Mouse (Mus musculus): ENCODE results near the gene Zfp202. TPM values are rescaled to one million over a fixed set of nuclear protein-coding genes. Genes with fewer than 3 reads are reported as not detected.
A peak's percentile ranks its signal among the peaks of the same experiment; 100 is the strongest.
"Not testable (repeated sequence)": the region's sequence is repeated elsewhere in the genome, so short reads cannot be mapped to it uniquely, and the experiment has no call there.

Gene Zfp202
- total RNA-seq (2021), result 1 to 10 TPM; 3.7 to 4.2 TPM

DNA sequence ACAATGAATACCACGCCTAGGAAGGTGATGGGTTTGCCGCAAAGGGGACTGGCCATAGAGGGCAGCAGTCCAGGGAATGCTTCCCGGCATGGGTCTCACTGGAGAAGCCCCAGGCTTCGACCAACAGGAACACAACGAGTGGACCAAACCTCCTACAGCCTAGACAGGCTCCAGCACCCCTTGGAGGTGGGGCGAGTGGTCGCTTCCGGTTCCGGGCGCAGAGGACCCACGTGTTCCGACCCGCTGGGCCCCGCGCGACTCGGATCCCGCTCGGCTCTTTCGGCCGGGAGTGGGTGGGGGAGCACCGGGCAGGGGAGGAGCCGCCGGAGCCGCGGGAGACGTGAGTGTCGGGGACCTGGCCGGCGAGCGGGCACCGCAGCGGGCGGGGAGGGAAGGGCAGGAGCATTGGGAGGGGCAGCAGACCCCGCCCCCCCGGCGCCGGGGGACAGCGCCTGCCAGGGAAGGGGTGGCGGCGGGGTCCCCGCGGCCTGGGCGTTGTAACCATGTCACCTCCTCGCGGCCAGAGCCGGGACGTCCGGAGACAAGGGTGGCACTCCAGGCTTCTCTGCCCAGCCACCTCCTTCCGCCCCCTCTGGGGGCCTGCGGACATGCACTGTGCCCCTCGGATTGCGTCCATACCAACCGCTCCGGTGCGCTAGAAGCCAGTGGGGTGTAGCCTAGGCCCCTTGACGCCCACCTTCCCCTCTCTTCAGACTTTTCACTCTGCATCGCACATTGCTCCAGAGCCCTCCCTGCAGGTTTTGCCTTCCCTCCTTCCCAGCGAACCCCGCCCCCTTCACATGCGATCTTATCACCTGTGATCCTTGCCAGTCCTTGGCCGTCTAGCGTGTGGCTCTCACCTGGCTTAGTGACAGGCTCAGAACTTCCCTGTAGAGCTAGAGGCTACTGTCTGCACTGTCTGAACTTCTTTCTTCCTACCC lies at the start of gene Zfp202:
Gene Zfp202 (plus strand): TSS at position 219 of the 941 bp plus-strand sequence.
- peak; percentile 79 to 85 for DNase-seq

DNA sequence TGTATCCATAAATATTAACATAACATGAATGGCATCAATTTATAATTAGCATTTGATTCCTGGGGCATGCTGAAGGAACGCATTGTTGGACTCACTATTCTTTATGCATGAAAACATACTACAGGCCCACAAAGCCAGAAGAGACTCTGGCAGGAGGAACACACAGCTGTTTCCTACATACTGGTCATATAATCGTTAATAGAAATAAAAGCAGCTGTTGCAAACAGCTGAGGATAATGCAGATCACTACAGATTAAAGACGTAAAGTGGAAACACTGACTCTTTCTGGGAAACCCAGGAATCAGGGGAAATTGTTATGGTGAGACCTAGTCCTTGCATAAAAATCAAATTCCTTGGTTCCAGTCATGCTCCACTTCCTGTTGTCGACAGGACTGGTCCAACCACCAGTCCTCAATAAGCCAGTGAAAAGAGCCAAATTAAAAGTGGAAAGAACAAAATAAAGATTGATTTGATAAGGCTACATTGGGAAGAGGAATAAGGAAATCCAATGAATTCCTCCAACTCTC lies 36.9 kb upstream of the Zfp202 start:
- no peak for DNase-seq

DNA sequence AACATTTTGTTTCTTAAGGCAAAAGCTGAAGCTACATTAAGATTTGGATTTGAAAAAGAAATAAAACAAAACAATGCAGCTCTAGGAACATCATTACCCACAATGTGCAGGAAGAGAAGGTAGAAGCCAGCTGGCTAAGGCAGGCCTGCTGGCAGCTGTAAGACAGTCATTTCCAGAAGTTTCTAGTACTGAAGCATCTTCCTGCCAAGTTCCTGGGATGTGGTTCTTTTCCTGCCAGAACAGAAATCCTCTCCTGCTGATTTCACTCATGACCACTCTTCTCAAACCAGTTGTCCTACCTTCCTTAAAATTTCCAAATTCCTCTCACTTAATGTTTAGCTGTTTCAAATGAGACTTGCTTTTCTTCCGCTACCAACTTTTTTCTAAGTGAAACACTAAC lies 25.7 kb upstream of the Zfp202 start:
- no peak for DNase-seq

DNA sequence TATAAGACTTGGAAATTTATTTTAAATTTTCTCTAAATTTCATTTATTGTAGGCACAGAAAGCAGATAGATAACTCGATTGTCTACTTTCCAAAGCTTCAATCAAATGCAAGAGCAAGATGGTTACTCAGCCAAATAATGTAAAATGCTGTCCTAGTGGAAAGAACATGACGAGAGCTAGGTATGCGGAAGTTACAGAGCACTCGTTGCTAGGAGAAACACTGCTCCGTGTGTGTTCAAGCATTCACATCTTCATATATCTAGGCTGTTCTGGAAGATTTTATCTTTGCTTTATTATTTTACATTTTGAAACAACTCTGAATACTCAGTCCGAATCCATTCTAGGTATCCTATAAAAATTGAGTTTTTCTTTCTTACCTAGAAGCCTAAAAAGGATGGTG lies 15.1 kb upstream of the Zfp202 start:
- no peak for DNase-seq

DNA sequence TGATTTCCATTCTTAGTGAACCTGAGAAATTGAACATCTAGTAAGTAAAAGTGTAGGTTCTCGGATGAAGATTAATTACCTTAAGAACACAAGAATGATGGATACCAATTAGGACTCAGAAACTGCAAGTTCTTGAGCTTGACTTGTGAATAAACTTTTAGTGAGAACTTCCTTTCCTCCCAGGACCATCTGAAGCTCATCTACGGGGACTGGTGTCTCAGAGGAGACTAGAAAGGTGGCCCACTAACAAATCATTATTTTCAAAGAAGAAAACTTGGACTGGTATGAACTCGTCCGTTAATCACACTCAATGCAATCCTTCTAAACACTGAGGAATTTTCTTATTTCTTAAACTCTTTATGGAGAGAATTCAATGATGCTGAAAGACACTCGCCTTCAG lies 11.5 kb upstream of the Zfp202 start, which contains the start of gene Olfr986:
Gene Olfr986 (plus strand): TSS at position 301 of the 400 bp plus-strand sequence.
- no peak for DNase-seq

DNA sequence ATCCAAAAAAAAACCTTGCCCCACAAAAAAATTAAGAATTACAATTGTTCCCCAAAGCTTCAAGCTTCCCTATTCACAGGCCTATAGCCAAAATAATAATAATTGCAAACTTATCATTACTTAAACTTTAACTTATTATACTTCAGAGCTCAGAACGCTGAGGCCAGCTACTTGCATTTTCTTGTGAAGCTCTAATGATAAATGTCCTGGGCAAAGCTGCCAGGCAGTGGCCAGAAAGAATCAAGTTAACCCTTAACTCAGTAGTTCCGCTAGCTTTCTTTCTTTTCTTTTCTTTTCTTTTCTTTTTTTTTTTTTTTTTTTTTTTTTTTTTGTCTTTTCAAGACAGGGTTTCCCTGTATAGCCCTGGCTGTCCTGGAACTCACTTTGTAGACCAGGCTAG lies 7.0 kb upstream of the Zfp202 start:
- not testable (repeated sequence) for DNase-seq

DNA sequence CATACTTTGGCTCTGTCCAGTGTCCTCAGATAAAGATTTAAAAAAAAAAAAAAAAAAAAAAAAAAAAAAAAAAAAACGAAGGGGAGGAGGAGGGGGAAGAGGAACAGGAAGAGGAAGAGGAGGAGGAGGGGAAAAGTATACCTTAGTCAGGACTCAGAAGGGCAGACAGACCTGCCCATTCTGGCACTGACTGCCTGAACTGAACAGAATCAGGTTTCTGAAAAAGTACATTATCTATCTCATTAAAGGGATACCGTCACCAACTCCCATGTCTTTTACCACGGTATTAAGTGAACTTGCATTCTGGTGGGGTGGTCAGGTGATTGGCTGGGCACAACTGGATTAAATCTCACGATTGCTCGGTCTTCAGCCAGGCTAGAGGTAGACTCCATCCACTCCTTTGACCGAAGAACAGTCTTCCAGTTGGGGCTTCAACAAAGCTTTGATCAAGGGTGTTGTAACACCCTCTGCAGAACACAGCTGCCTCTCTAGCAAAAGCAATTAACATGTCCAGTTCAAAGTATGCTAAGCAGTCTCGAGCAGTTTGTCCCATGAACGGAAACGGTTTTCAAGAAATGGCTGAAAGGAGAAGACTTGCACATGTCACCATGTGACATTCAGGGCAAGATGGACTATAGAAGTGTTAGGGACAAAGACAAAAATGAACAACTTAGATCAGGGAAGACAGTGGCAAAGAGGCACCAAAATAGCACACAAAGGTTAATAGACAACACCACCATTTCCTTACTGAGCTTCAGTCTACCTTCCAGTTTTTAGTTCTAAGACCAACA lies 835 bp upstream of the Zfp202 start:
- no peak for DNase-seq

DNA sequence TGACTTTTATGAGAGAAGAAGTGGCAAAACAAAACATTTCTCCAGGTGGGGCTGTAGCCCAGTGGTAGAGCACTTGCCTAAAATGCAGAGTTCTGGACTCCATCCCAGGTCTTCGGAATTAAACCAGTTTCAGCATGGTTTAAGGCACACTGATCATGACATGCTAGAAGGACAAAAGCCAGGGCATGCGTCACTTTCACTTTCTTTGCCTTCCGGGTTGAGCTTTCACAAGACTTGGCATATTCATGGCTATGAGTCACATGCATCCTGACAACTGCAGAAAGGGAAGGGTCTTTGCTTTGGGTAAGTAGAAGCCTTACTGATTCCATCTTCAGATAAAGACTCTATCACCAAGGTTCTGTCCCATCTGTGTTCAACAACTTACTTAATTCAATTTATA lies 3.9 kb downstream of the Zfp202 start:
- no peak for DNase-seq

DNA sequence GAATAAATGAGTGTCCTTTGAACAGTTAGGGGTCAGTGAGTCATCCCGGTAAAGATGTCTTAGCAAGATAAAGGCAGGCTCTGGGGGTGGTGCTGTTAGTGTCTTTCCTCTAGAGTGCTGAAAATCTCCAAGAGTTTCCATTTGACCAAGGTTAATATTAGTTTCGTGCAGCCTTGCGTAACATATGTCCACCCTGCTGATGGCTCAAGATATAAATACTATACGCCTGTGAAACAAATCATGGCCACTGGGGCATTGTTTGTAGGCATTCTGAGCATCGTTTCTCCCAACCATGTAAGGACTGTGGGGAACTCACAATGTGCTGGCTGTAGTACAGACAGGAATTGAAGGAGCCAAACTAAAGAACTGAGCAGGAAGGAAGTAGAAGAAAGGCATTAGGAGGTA lies 14.4 kb downstream of the Zfp202 start:
- no peak for DNase-seq

DNA sequence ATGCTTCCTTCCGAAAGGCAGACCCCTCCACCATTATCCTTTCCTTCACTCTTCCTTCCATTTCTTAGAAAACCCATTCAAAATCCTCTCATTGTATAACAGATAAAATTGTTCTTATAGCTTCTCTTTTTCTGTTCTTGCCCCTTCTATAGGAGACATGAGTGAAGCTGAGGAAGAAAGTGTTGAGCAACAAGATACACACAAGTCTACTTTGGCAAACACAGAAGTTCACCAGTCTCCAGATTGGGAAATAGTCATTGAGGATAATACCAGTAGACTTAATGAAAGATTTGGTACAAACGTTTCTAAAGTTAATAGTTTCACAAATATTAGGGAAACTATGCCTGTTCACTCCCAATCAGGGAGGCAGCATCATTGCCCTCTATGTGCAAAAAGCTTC lies 18.6 kb downstream of the Zfp202 start:
- no peak for DNase-seq

DNA sequence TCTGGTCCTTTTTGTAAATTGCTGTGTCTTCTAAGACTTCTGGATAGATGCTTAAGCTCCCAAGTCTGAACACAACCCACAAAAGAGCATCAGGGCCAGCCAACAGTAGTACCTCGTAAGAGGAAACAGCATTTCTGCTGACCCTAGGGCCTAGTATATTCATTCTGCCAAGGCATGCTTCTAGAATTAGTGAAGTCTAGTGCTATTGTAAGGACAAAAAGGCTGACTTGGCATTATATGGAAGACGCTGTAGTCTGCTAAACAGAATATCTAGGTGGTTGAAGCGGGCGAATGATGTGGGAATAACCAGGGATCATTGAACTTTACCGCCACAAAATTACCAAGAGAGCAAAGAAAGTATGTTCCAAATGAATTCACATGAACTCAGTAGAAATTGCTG lies 21.9 kb downstream of the Zfp202 start:
- no peak for DNase-seq

DNA sequence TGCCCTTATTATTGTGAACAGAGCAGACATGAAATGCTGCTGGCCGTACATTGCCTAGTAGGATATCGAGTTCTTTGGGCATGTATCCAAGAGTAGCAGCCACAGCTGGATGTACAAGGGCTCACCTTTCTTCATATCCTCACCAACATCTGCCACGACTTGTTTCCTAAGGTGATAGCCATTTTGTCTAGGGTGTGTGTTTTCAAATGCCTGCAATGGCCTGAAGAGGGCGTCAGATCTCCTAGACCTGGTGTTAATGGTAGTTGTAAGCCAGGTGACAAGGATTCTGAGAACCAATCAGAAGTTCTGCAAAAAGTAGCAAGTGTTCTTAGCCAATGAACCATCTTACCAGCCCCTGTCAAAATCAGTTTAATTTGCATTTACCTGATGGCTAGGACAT lies 24.5 kb downstream of the Zfp202 start:
- DNase-seq, result no peak

DNA sequence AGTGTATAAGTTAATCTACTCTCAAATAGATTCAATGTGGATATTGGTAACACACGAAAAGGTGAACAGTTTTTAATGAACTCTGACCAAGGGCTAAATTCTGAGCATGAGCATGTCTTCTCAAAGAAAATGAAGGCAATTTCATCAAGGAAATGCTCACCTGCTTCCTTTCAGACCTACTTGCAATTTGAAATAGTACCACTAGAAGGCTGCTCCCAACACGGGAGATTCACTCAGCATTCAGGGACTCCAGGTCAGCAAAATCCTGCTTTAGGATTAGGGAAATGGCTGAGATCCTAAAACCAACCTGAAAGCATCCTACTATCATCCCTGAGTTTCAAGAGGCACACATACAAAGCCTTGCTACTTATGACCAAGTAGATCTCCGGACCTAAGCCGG lies 32.2 kb downstream of the Zfp202 start:
- no peak for DNase-seq

DNA sequence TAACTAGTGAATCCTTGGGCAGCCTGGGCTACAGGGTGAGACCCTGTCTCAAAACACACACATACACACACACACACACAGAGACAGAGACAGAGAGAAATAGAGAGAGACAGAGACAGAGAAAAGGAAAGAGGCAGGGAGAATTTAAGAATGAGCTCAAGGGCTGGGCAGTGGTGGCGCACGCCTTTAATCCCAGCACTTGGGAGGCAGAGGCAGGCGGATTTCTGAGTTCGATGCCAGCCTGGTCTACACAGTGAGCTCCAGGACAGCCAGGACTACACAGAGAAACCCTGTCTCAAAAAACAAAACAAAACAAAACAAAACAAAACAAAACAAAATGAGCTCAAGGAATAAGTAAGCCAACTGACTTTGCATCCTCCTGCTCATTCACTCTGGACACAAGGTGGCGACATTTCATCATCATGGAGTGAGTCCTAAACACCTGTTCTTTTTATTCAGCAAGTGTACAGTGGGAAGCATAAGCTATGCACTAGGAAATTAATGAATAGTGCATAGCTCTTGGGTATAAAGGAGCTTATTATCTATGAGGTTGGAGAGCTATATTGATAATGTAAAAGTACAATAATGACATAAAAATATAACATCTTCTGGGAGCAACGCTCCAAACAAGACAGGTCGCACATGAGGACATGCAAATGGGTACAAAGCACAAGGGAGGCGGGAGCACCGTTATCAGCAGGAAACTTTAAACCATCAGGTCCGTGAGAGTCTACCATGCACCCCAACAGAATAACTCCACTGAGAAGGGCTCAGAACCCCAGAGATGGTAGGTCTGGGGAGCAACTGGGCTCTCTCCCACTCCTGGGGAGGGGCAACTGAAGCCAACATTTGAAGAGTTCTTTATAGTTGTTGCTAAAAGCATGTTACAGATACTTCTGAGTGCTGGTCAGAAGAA lies 36.0 kb downstream of the Zfp202 start:
- no peak for DNase-seq

DNA sequence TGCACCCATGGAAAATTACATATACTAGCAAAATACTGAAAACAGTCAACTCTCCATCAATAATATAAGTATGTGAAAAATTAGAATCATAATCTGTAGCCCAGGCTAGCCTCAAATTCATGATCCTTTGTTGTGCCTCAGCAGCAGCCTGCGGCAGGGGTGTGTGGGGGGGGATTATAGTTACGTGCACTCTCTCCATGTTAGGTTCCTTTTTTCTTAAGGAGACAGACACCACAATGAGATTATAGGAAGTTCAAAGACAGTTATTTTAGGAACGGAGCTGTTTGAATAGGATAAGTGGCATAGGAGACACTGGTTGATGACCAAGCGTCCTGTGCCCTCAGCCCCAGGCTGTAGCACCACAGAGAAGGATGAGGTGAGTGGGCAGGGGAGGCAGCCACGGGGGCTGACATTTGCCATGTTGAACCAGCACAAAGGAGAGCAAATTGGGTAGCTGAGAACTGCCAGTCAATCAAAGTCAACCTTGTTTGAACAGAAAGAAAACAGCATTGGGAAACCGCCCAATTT lies 36.8 kb downstream of the Zfp202 start:
- DNase-seq, result no peak

DNA sequence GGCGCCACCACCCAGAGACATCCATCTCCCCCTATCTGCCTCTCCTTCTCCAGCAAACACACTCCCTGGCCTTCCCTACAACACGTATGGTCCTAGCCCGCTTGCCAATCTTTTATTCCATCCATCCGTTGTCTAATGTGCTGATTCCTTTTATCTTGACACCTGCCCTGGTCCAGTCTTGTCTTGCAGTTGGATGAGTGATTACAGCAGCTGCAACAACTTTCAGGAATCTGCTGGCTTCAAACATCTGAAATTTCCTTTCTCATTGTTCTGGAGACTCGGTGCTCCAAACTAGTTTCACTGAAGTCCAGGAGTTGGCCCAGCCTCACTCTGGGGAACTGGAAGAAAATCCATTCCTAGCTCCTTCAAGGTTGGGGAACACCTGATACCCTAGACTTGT lies 37.4 kb downstream of the Zfp202 start:
- no peak for DNase-seq

DNA sequence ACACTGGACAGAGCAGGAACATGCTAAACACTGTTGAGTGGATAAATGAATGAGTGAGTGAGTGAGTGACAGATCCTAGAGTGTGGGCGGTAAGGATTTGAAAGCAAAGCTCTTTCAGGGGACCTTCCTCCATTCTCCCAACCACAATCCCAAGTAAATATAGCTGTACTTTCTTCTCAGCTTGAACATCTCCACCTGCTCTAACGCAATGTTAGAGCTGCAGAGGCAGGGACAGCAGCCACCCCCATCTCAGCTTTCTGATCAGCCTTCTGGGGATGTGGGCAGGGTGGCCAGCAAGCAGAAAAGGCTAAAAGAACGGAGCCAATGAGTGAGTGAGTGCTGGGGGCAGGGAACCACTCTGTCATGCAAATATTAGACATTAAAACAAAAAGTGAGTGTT lies 38.9 kb downstream of the Zfp202 start:
- DNase-seq, result no peak

DNA sequence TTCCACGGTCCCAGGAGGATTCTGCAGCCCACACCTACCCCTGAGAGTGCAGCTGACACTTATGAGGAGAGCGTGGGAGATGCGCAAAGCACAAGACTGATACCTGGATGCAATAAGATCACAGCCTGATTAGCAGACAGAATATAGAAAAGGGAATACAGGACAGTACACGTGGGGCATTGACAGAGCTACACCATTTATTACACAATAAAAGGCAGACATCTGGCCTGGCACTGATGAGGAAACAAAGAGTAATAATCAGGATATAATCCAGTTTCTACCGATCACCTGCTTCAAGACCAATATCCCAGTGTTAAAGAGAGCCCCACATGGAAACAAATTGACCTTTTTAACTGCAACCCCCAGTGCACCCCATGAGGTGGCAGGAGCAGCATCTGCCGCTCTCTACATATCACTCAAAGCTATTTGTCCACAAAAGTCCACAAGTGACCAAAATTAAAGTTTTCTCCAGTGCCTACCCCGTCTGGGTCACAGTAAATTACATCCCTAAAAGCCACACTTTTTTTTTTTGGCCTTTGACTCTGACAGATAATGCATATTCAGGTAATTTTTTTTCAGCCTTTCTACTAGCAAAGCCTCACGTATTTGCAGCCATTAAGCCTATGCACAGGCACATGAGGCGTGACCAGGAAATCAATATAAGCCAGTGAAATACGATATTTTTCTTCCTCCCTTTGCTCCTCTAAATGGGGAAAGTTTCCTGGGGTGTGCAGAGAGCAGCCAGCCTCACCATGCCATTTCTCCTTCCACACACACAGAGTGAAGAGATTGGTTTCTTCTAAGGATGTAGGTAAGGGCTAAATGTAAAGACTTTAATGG lies 42.3 kb downstream of the Zfp202 start:
- DNase-seq, result no peak

DNA sequence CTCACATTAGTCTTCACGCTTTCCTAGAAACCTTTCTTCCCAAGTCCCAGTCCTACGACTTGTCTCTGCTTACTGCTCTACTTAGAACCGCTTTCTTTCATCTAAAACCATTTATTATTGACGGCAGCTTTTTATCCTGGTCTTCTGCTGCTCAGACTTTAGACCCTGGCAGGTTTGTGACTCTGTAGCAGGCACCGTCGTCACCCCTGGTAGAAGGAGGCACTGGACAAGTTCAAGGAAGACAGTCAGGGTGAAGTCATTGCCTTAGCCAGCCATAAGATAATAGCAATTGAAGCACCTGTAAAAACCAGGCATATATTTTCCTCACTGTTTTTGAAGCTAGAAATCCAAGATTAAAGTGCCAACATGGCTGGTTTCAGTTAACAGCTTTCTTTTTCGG lies 43.1 kb downstream of the Zfp202 start:
- no peak for DNase-seq

DNA sequence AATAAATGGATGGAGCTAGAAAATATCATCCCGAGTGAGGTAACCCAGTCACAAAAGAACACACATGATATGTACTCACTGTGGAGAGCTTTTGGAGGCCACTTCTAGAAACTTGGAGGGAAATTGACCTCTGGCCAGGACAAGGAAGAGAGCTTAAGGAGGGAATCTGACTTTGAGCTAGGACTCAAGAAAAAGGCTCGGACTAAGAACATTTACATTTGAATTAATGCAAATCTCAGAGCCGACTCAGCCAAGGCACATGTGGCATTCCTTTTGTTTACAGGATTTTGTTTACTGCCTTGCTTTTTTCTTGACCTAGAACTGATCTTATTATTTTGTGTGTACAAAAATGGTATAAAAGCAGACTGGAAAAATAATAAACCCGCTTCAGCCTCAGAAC lies 47.6 kb downstream of the Zfp202 start:
- no peak for DNase-seq

DNA sequence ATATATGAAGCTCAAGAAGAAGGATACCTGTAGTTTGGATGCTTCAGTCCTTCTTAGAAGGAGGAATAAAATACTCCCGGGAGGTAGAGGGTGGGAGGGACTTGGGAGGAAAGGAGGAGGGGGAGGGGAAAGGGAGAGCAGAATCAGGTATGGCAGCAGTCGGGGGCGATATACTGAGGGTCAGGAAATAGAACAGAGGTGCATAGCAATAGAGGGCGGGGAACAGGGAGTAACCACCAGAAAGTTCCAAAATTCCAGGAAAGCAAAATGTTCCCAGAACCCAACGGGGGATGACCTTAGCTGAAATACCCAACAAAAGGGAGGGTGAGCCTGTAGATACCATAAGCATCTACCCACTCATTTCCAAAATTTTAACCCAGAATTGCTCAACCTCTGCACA lies 48.2 kb downstream of the Zfp202 start:
- DNase-seq, result no peak

Data from layer of hippocampus, postnatal 36 days (tissue).